Mouse (Mus musculus) c-Kit-positive CD71-positive TER-119-positive erythroid progenitor cells, embryonic 14.5 days (primary cell): ENCODE data around the gene Uhrf1bp1.

Experiments used
- DNase-seq: peaks from one replicate; pipeline ENCODE4 v3.0.0-alpha.2; 2013; ENCODE audit warnings: low spot score

Uhrf1bp1 gene

DNA sequence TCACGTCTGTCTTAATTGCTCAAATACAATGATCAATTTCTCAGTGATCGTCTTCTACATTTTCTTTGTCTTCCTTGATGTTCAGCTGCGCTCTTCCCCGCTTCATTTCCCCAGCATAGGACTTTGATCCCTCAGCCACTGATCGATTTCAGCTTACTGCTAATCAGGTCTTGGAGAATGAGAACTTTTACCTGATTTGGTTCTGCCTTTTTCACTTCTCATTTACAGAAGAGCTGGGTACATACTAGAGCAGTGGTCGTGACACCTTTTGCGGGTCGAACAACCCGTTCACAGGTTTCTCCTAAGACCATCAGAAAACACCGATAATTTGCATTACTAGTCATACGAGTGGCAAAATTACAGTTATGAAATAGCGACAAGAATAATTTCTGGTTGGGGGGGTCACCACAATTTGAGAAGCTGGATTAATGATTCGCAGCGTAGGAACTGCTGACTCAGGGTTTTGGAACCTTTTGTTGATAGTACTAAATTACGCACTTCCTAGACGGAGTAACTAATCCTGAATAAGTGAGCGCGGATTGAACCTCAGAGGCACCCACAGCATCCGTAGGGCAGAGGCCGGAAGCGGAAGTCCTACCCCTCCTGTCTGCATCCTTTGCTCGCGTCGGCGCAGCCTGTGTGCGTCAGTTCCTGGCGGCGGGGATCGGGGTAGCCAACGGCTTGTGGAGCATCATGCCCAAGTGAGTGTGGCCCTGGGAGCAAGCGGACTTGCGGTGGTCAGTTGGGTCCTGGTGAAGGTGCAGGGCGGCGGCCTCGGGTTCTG, 16.6 kb upstream of the Uhrf1bp1 start:
- peak; percentile 91 for DNase-seq

GRCm38 (mm10) chr17:27848351-27848750, 7.9 kb upstream of the Uhrf1bp1 start:
- DNase-seq = no peak

DNA sequence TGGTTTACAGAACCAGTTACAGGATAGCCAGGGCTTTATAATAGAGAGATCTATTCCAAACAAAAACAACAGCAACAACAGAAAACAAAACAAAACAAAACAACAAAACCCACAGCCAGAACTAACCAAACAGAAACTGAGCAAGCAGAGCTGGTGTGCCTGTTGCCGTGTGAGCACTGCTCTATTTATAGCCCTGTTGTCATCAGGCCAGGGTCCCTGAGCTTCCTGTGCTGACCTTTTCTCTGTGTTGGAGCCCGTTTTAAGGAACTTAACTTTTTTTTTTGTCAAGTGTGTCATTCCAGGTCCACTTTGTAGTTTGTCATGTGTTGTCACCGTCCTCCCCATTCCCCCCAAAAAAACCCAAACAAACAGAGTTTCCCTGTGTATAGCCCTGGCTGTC, 5.2 kb upstream of the Uhrf1bp1 start:
- no peak for DNase-seq

DNA sequence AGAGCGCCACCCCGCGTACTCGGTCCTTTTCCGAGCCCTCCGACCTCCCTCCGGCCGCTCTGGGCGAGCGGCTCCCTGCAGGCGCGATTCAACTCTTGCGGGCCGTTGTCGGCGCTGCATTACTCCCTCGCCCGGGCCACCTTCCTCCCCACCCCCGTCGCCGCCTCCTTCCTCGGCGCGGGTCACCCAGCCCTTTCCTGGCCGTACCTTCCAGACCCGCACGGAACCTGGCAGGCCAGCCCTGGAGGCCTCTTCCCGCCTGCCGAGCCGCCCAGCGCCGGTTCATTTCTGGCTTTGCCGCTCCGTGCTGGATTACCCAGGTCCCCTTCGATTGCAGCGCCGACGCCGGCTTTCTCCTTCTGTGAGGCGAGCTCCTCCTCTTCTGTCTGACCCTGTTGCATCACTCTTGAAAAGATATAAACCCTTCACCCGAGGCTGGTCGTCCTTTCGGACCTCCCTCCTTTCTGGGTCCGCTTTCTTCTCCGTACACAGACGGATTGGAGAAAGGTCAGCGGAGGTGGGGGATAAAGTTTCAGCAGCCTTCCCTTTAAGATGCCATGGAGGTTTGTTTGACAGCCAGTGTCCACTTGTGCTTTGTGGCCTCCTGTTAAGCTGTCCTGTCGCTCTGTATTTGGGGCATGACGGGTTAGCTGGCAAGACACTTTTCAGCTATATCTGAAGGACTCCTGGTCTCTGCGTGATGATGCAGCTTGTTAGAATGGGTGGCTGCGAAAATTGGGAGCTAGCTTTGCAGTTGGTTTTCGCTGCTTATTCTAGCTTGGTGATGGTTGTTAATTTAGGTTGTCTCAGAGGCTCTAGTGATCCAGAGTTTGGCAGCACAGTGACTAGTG, 782 bp downstream of the Uhrf1bp1 start:
- DNase-seq = peak; percentile 57

- peak; percentile 56 for DNase-seq
Measured at GRCm38 (mm10) chr17:27857649-27858475, 1.6 kb downstream of the Uhrf1bp1 start.

- peak; percentile 47 for DNase-seq
Measured at GRCm38 (mm10) chr17:27859131-27859530, 2.9 kb downstream of the Uhrf1bp1 start.

DNA sequence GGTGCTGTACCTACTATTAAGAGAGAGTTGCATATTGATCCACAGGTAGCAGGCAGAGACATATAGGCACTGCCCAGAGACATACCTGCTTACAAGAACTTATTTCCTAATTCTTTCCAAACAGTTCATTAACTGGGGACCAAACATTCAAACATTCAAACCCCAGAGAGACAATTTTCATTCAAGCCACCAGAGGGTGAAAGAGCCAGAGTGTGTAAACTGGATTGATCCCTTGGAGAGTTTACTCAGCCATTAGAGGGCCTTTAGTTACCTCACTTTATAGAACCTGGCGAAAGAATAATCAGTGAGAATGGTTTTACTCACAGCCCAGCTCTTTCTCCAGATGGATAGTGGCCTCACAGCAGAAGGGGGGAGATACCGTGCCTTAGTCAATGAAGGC, 9.2 kb downstream of the Uhrf1bp1 start:
- DNase-seq = no peak

GRCm38 (mm10) chr17:27866737-27867136, 10.5 kb downstream of the Uhrf1bp1 start:
- DNase-seq = no peak

GRCm38 (mm10) chr17:27871851-27872250, 15.6 kb downstream of the Uhrf1bp1 start:
- no peak for DNase-seq

DNA sequence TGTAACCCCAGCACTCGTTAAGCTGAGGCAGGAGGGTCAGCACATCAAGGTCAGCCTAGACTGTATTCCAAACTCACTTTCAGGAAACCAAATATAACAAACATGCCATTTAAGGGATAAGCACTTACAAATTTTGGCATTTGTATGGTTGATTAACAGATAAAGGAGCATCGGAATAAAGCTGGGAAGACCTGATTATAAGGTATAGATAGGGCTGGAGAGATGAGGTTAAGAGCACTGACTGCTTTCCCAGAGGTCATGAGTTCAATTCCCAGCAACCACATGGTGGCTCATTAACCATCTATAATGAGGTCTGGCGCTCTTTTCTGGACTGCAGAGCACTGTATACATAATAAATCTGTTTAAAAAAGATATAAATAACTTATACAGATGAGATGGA, 17.3 kb downstream of the Uhrf1bp1 start:
- DNase-seq = no peak

- peak; percentile 41 for DNase-seq
Measured at GRCm38 (mm10) chr17:27874510-27874909, 18.3 kb downstream of the Uhrf1bp1 start.

GRCm38 (mm10) chr17:27881518-27881917, 25.3 kb downstream of the Uhrf1bp1 start:
- no peak for DNase-seq

DNA sequence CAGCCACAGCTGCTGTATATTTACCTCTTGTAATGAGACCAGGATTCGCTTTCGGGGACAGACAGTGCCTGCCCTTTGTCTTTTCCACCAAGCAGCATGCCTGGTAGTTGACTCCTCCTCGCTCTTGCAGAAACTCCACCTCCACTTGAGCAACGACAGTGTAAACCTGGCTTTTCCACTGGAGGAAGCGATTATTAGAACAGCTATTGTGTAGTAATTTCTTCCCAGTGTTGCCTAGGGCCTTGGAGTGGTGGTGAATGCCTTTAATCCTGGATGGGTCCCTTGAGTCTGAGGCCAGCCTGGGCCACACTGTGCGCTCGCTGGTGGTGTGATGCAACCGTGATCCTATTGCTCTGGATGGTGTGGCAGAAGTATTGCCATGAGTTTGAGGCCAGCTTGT, 26.9 kb downstream of the Uhrf1bp1 start:
- no peak for DNase-seq

GRCm38 (mm10) chr17:27883994-27884393, 27.8 kb downstream of the Uhrf1bp1 start:
- DNase-seq = no peak

DNA sequence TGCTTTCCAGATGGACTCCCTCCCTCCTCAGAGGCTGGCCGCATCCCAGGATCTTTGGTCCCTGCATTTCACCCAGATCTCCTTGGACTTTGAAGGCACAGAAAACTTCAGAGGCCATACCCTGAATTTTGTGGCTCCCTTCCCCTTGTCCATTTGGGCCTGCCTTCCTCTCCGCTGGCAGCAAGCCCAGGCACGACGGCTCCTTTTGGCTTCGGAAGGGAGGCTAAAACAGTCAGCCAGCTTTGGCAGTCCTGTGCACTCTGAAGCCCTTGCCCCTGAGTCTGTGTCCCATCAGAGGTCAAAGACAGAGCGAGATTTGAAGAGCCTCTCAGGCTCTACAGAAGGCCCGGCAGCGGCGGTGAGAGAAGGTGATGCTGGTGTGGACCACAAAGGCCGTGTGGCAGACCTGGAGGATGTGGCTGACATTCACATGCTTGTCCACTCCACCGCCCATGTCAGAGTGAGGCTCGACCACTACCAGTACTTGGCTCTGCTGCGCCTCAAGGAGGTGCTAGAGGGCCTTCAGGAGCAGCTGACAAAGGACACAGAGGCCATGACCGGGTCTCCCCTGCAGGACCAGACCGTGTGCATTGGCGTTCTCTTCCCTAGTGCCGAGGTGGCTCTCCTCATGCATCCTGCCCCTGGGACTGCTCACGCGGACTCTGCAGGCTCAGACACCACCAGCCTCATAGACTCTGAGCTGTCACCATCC, 30.4 kb downstream of the Uhrf1bp1 start:
- DNase-seq = no peak

GRCm38 (mm10) chr17:27907512-27908205, 51.4 kb downstream of the Uhrf1bp1 start:
- peak; percentile 92 for DNase-seq

- DNase-seq = peak; percentile 47
Measured at GRCm38 (mm10) chr17:27908206-27908887, 52.1 kb downstream of the Uhrf1bp1 start.

DNA sequence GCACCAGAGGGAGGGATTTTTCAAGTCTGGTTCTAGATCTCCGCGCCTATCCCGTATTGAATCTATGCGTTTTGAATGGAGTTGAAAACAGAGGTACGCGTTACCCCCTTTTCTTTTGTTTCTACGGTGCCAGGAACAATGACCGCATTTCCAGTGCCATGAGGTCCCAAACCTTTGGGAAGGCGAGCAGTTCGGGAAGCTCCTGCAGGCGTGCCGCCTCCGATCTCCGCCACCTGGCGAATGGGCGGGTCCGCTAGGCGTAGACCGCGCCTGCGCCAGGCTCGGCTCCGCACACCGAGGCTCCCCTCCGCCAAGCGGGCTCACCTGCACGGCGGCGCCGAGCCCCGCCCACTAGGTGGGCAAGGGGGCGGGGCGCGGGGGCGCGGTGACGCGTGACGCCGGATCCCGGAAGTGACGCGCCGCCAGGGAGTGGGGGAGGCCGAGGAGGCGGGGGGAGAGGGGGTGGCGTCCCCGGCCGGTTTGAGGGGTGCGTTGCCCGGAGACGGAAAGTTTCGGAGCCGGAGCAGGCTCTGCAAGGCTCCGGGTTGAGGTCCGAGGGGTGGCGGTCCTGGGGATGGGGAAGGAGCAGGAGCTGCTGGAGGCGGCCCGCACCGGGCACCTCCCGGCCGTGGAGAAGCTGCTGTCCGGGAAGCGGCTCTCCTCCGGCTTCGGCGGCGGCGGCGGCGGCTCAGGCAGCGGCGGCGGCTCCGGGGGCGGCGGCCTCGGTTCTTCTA, 52.8 kb downstream of the Uhrf1bp1 start, which contains the start of gene Anks1:
TSS of gene Anks1 (plus strand) at position 419 of the 734 bp plus-strand sequence.
- peak; percentile 72 for DNase-seq
